Mouse (Mus musculus) ES-Bruce4 (cell line): ENCODE data around the gene Gnaq. TPM values are rescaled to one million over a fixed set of nuclear protein-coding genes. Genes with fewer than 3 reads are reported as not detected.
A peak's percentile ranks its signal among the peaks of the same experiment; 100 is the strongest.
"Not testable (repeated sequence)": the region's sequence is repeated elsewhere in the genome, so short reads cannot be mapped to it uniquely, and the experiment has no call there.

Experiments used
- H3K27ac ChIP-seq: 2 replicates; pipeline ENCODE4 v1.5.1; 2012; ENCODE audit warnings: low read length, inconsistent platforms; ENCODE audit not compliant: insufficient read depth
- H3K27me3 ChIP-seq: 2 replicates; pipeline ENCODE4 v1.6.1; 2012; ENCODE audit warnings: mild to moderate bottlenecking, low read length, inconsistent platforms; ENCODE audit not compliant: control insufficient read depth, poor library complexity, insufficient read depth, severe bottlenecking
- H3K36me3 ChIP-seq: 2 replicates; pipeline ENCODE4 v1.6.1; 2012; ENCODE audit warnings: inconsistent platforms, mild to moderate bottlenecking, low read length, moderate library complexity; ENCODE audit not compliant: control insufficient read depth, poor library complexity, insufficient read depth, severe bottlenecking
- H3K4me1 ChIP-seq: one replicate; pipeline ENCODE4 v1.8.1; 2011; ENCODE audit warnings: low read length; ENCODE audit not compliant: control insufficient read depth, insufficient read depth
- H3K4me3 ChIP-seq: 2 replicates; pipeline ENCODE4 v1.5.1; 2011; ENCODE audit warnings: low read depth, mild to moderate bottlenecking, low read length
- H3K9ac ChIP-seq: 2 replicates; pipeline ENCODE4 v1.6.1; 2012; ENCODE audit warnings: low read depth, mild to moderate bottlenecking, inconsistent platforms; ENCODE audit not compliant: poor library complexity, severe bottlenecking
- H3K9me3 ChIP-seq: replicated peaks from 2 replicates; pipeline ENCODE4 v1.6.1; 2012; ENCODE audit warnings: mild to moderate bottlenecking, low read length, inconsistent platforms; ENCODE audit not compliant: control insufficient read depth, poor library complexity, insufficient read depth, severe bottlenecking
- CTCF ChIP-seq: IDR thresholded peaks from one replicate; pipeline ENCODE4 v1.8.1; 2011; ENCODE audit warnings: low read depth, low read length
- EP300 ChIP-seq: IDR thresholded peaks from 2 replicates; pipeline ENCODE4 v1.6.1; 2011; ENCODE audit warnings: low read depth, low read length; ENCODE audit not compliant: insufficient read depth
- POLR2A ChIP-seq: IDR thresholded peaks from one replicate; pipeline ENCODE4 v1.8.1; 2011; ENCODE audit warnings: low read length; ENCODE audit not compliant: insufficient read depth
- polyA plus RNA-seq: library from polyadenylated mRNA; stranded (reverse); fragments of >200 nt; gene quantifications from 2 replicates; pipeline ENCODE4 v1.2.4, GENCODE M21; 2011; ENCODE audit warnings: low read depth; ENCODE audit not compliant: missing spikeins, insufficient read depth, insufficient read length

Gene Gnaq
- polyA plus RNA-seq, 1 experiment, result 37.7 TPM

- TF ChIP-seq CTCF (no peak), POLR2A (no peak), EP300 (no peak)
- H3K27me3 ChIP-seq, result no peaks in the 10 kb centered on the region
- H3K4me3 ChIP-seq, result no peak overlapping the region
- no peaks in the 10 kb centered on the region; the same call in 1 of the 2 replicates for H3K36me3 ChIP-seq
- no peaks in the 10 kb centered on the region for H3K9me3 ChIP-seq
- no peak overlapping the region for H3K9ac ChIP-seq
- H3K27ac ChIP-seq, result no peak overlapping the region
- no peaks in the 10 kb centered on the region for H3K4me1 ChIP-seq
These were observed 128.3 kb downstream of the Gnaq start for GRCm38 (mm10) chr19:16260973-16261372.

- H3K4me3 ChIP-seq, result no peak overlapping the region
- H3K36me3 ChIP-seq, result no peaks in the 10 kb centered on the region; the same call in 1 of the 2 replicates
- no peaks in the 10 kb centered on the region for H3K9me3 ChIP-seq
- no peak overlapping the region for H3K9ac ChIP-seq
- H3K27me3 ChIP-seq, result no peaks in the 10 kb centered on the region
- H3K27ac ChIP-seq, result no peak overlapping the region
- H3K4me1 ChIP-seq, result no peaks in the 10 kb centered on the region
- TF ChIP-seq EP300 (no peak), POLR2A (no peak), CTCF (no peak)
These were observed 129.0 kb downstream of the Gnaq start for GRCm38 (mm10) chr19:16261631-16262030.

DNA sequence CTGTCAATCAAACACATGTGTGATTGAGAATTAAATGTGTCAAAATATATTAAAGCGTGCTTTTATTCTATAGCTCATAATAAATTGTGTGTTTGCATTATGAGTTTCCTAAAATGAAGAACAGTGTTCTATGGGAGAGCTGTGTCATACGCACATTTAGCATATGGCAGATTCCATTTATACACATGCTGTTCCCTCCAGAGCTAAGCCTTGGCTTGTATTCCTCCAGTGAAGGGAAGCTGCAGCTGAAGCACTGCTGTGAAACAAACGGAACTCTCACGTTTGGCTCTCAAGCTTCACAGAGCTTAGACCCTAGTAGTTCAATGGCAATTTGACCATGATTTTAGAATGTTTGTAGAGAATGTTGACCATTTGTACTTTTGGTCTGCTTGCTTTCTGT lies 129.7 kb downstream of the Gnaq start:
- TF ChIP-seq POLR2A (no peak), EP300 (no peak), CTCF (no peak)
- H3K4me1 ChIP-seq, result no peaks in the 10 kb centered on the region
- no peak overlapping the region for H3K4me3 ChIP-seq
- H3K9ac ChIP-seq, result no peak overlapping the region
- H3K36me3 ChIP-seq, result no peaks in the 10 kb centered on the region; the same call in 1 of the 2 replicates
- H3K27me3 ChIP-seq, result no peaks in the 10 kb centered on the region
- H3K27ac ChIP-seq, result no peak overlapping the region
- H3K9me3 ChIP-seq, result no peaks in the 10 kb centered on the region

- H3K9ac ChIP-seq, H3K9me3 ChIP-seq, H3K27me3 ChIP-seq, H3K36me3 ChIP-seq, H3K27ac ChIP-seq, H3K4me1 ChIP-seq: not testable (repeated sequence)
- H3K4me3 ChIP-seq, result peak overlapping the region; percentile 20; the same call in 1 of the 2 replicates
These were observed 134.7 kb downstream of the Gnaq start for GRCm38 (mm10) chr19:16267362-16267761.

DNA sequence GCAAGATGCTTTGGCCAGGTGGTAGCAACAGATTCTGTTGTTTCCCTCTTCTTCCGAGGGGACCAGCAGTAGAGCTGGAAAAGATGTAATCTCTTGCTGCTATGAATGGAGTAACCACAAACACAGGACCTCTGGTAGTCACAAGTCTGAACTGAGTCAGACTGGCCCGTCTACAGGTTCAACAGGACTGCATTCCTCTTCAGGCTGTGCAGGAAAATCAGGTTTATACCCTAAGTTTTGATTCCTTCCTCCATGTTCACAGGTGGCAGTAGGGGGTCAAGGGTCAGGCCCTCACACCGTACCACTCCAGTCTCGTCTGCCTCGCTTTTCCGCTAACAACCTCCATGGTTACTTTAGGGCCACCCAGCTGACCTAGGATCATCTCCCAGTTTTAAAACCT lies 137.6 kb downstream of the Gnaq start:
- Histone ChIP-seq H3K27ac (no peak overlapping the region), H3K4me3 (no peak overlapping the region), H3K9ac (no peak overlapping the region), H3K36me3 (no peaks in the 10 kb centered on the region), H3K4me1 (no peaks in the 10 kb centered on the region), H3K9me3 (no peaks in the 10 kb centered on the region), H3K27me3 (no peaks in the 10 kb centered on the region)
- TF ChIP-seq CTCF, result no peak
- no peak for TF ChIP-seq EP300
- TF ChIP-seq POLR2A, result no peak

DNA sequence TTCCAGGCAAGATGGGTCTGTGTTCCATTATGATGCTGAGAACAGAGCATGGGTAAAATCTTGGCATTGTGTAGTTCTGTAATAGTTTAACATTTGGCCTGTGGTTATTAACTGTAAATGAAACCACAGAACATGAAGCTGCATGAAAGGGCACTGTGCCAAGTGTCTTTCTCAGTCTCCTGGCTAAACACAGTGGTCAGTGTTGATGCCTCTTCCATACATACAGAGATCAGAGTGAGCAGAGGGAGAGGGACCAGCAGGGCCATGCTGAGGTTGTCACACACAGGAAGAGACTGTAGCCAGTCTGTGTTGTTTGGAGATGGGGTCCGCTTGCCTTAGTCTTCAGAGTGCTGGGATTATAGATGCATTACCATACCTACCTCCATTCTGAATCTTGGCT lies 138.4 kb downstream of the Gnaq start:
- H3K9me3 ChIP-seq, result no peaks in the 10 kb centered on the region

More for the DNA sequence above, 138.4 kb downstream of the Gnaq start:
- H3K27me3 ChIP-seq, result no peaks in the 10 kb centered on the region
- no peak overlapping the region for H3K9ac ChIP-seq
- TF ChIP-seq POLR2A (no peak), EP300 (no peak), CTCF (no peak)
- H3K4me3 ChIP-seq, result no peak overlapping the region
- H3K27ac ChIP-seq, result no peak overlapping the region
- H3K4me1 ChIP-seq, result no peaks in the 10 kb centered on the region
- H3K36me3 ChIP-seq, result no peaks in the 10 kb centered on the region
